Mouse (Mus musculus): ENCODE results near the gene B4galnt3.
A peak's percentile ranks its signal among the peaks of the same experiment; 100 is the strongest.

B4galnt3 gene

GRCm38 (mm10) chr6:120274887-120275286 is 19.5 kb downstream of the B4galnt3 start:
- peak; percentile 52 to 54 for DNase-seq (ENCODE audit: low spot score in 2 of 2)

- DNase-seq (ENCODE audit: low spot score in 2 of 2), result no peak
Observed at GRCm38 (mm10) chr6:120274181-120274580, 20.2 kb downstream of the B4galnt3 start.

DNA sequence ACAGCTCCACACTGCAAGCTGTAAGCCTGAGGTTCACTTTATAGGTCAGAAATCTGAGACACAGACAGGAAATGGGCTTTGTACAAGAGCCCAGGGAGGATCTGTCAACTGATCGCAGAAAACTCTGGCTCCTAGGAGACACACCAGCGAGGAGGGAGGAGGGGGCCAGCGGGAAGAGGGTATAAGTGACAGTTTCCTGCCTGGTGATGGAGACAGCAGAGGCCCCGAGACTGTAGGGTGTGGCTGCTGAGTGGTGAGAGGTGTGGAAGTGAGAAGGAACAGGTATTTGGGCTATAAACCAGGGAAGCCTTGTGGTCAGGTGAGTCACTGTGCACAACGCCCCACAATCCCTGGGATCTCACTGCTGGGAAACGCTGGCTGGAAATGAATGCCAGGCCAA is 30.2 kb downstream of the B4galnt3 start:
- no peak for DNase-seq (ENCODE audit: low spot score in 2 of 2)

DNA sequence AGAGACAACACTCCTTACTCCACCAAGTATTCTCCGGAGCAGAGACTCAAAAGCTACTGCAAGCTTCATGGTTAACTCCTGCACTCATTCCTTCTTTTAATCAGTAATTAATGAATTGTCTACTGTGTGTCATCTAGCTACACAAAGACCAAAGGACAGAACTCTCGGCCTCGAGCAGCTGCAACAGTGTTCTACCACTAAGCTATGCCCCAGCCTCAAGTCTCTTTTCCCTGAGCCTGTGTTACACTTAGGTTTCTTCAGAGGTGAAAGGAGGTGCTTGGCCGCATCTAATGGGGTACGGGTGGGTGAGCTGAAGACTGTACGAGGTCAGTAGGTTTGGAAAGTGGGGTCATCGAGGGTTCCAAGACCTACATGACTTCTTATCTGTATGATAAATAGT is 30.8 kb downstream of the B4galnt3 start:
- DNase-seq (ENCODE audit: low spot score in 2 of 2), result no peak

- DNase-seq (ENCODE audit: low spot score in 2 of 2), result no peak
Observed at GRCm38 (mm10) chr6:120262886-120263531, 31.4 kb downstream of the B4galnt3 start.

DNA sequence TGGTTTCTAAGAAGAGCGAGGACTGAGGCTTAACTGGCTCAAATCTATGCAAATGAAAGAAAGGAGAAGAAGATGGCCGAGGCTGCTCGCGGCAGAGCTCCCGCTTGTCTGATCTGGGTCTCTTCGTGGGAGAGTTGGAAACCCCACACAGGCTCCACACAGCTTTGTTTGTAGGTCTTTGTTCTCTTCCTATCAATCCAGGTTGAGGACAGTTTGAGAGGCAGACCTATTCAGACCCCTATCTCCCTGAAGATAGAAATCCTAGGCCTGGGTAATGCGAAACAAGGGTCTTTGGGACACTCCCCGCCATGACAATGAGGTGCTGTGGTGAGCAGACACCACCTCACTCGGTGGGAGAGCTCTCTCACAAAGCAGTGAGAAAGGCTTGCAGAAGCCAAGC is 34.9 kb downstream of the B4galnt3 start:
- DNase-seq (ENCODE audit: low spot score in 2 of 2), result no peak

GRCm38 (mm10) chr6:120256431-120256935 is 37.9 kb downstream of the B4galnt3 start:
- DNase-seq (ENCODE audit: low spot score in 2 of 2), result no peak

GRCm38 (mm10) chr6:120255701-120256100 is 38.7 kb downstream of the B4galnt3 start:
- DNase-seq (ENCODE audit: low spot score in 2 of 2), result no peak

GRCm38 (mm10) chr6:120255144-120255543 is 39.2 kb downstream of the B4galnt3 start:
- DNase-seq (ENCODE audit: low spot score in 2 of 2), result no peak

GRCm38 (mm10) chr6:120254640-120255039 is 39.7 kb downstream of the B4galnt3 start:
- DNase-seq (ENCODE audit: low spot score in 2 of 2), result no peak

DNA sequence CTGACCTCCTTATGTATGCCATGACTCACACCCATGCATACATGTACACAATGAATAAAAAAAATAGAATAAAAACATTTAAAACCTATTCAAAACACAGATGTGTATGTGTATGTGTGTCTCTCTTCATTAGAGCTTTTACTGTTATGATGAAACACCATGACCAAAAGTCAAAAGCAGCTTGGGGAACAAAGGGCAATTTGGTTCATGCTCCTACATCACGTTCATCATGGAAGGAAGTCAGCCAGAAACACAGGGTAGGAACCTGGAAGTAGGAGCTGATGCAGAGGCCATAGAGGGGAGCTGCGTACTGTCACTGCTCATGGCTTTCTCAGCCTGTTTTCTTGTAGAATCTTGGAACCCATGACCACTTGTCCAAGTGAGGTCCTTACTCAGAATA is 41.6 kb downstream of the B4galnt3 start:
- no peak for DNase-seq (ENCODE audit: low spot score in 2 of 2)

DNA sequence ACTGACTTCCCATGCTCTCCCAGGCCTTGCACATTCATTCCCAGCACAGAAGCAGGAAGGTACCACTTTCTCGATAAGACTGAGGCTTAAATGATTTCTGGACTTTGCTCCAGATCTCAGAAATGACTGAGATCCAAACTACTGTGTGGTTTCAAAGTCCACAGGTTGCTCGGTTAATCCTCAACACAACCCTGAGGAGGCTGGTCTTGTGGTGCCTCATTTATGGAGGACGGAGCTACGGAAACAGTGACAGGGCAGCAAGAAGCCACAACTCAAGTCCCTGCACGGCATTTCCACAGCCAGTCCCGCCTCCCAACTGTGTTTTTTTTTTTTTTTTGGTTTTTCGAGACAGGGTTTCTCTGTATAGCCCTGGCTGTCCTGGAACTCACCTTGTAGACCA is 43.3 kb downstream of the B4galnt3 start:
- DNase-seq (ENCODE audit: low spot score in 2 of 2), result no peak

GRCm38 (mm10) chr6:120249831-120250230 is 44.5 kb downstream of the B4galnt3 start:
- DNase-seq (ENCODE audit: low spot score in 2 of 2), result no peak

GRCm38 (mm10) chr6:120246676-120247075 is 47.7 kb downstream of the B4galnt3 start:
- no peak for DNase-seq (ENCODE audit: low spot score in 2 of 2)

DNA sequence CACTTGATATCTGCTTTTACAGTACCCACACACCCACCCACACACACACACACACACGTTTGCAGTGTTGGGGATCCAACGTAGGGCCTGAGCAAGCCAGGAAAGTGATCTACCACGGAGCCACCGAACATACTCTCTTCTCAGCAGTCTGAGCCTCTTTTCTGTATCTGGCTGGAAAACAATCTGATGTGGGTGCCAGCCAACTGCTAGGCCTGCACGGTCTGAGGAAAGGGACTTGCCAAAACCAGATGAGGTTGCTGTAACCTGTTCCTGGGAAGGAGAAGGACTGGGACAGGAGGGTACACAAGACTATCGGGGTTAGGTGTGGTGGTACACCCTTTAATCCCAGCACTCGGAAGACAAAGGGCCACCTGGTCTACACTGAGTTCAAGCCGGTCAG is 51.1 kb downstream of the B4galnt3 start:
- DNase-seq (ENCODE audit: low spot score in 2 of 2), result no peak

DNA sequence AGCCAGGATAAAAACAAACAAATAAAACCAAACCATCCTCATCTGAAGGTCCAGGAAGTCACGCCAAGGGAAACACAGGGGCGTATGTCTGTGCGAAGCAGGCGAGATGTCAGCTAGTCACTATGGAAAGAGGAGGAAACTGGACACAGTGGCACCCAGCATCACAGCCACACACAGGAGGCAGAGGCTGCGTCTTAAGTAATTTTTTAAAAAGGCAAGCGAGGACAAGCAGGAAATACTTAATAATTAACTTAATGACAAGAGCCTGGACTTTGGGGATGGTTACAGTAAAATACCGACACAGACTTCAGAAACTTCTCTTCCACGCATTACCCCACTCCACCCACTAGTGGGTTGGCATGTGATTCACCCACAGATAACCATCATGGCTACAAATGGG is 51.8 kb downstream of the B4galnt3 start:
- no peak for DNase-seq (ENCODE audit: low spot score in 2 of 2)

GRCm38 (mm10) chr6:120241453-120241852 is 52.9 kb downstream of the B4galnt3 start:
- no peak for DNase-seq (ENCODE audit: low spot score in 2 of 2)

GRCm38 (mm10) chr6:120240461-120240860 is 53.9 kb downstream of the B4galnt3 start:
- no peak for DNase-seq (ENCODE audit: low spot score in 2 of 2)

- no peak for DNase-seq (ENCODE audit: low spot score in 2 of 2)
Observed at GRCm38 (mm10) chr6:120235874-120236273, 58.5 kb downstream of the B4galnt3 start.

GRCm38 (mm10) chr6:120232885-120233284 is 61.5 kb downstream of the B4galnt3 start:
- DNase-seq (ENCODE audit: low spot score in 2 of 2), result no peak

- no peak for DNase-seq (ENCODE audit: low spot score in 2 of 2)
Observed at GRCm38 (mm10) chr6:120230441-120230840, 63.9 kb downstream of the B4galnt3 start.

- no peak for DNase-seq (ENCODE audit: low spot score in 2 of 2)
Observed at GRCm38 (mm10) chr6:120229806-120230205, 64.6 kb downstream of the B4galnt3 start.

DNA sequence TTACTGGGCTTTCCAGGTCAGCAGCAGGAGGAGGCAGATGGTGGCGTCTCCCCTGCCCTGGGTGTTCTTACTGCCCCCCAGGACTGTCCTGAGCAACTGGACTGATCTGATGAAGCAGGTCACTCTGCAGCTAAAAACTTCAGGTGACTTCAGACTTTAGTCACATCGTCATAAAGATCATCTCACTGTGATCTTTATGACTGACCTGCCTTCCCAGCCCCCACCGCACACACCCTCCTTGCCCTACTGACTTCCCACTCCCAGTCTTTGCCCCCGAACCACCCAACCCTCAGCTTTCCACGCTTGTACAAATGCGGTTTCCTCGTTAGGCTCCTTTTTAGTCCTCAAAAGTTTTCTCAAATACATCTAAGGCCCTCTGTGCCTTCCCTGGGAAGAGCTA is 67.3 kb downstream of the B4galnt3 start:
- DNase-seq (ENCODE audit: low spot score in 2 of 2), result no peak

GRCm38 (mm10) chr6:120225355-120225754 is 69.0 kb downstream of the B4galnt3 start:
- no peak for DNase-seq (ENCODE audit: low spot score in 2 of 2)

Measured in heart, adult 9 months (tissue).